Mouse (Mus musculus) G1E-ER4 (cell line): ENCODE data around the gene Inpp1. TPM values are rescaled to one million over a fixed set of nuclear protein-coding genes. Genes with fewer than 3 reads are reported as not detected.

Source experiments
- GATA1 ChIP-seq: IDR thresholded peaks from one replicate; pipeline ENCODE4 v1.8.0; 2012; ENCODE audit warnings: low read length, inconsistent platforms
- polyA plus RNA-seq: library from polyadenylated mRNA; stranded (reverse); fragments of >175 nt; gene quantifications from 2 replicates; pipeline ENCODE4 v1.2.3, GENCODE M21; 2012

Inpp1 gene
- polyA plus RNA-seq: not detected in 2 replicates

- no peak for TF ChIP-seq GATA1
Measured at GRCm38 (mm10) chr1:52816910-52817812, at the start of gene Inpp1. Gene Inpp1, minus strand, starts transcription at chr1:52817688.

GRCm38 (mm10) chr1:52866007-52866406, 48.5 kb upstream of the Inpp1 start:
- no peak for TF ChIP-seq GATA1

GRCm38 (mm10) chr1:52864220-52864619, 46.7 kb upstream of the Inpp1 start:
- no peak for TF ChIP-seq GATA1

GRCm38 (mm10) chr1:52855904-52856601, 38.6 kb upstream of the Inpp1 start:
- TF ChIP-seq GATA1: no peak

GRCm38 (mm10) chr1:52849422-52849821, 31.9 kb upstream of the Inpp1 start:
- TF ChIP-seq GATA1: no peak

GRCm38 (mm10) chr1:52846556-52846955, 29.1 kb upstream of the Inpp1 start:
- no peak for TF ChIP-seq GATA1

- TF ChIP-seq GATA1: no peak
Measured at GRCm38 (mm10) chr1:52844782-52845665, 27.5 kb upstream of the Inpp1 start, which contains the start of gene Hibch. Gene Hibch, plus strand, starts transcription at chr1:52844929.

GRCm38 (mm10) chr1:52844354-52844753, 26.9 kb upstream of the Inpp1 start:
- TF ChIP-seq GATA1: no peak

GRCm38 (mm10) chr1:52839099-52839498, 21.6 kb upstream of the Inpp1 start:
- no peak for TF ChIP-seq GATA1

GRCm38 (mm10) chr1:52817813-52818147, 292 bp upstream of the Inpp1 start:
- no peak for TF ChIP-seq GATA1

GRCm38 (mm10) chr1:52816232-52816891, 1.1 kb downstream of the Inpp1 start:
- TF ChIP-seq GATA1: no peak

GRCm38 (mm10) chr1:52808456-52808855, 9.0 kb downstream of the Inpp1 start:
- TF ChIP-seq GATA1: no peak

- TF ChIP-seq GATA1: no peak
Measured at GRCm38 (mm10) chr1:52805041-52805440, 12.4 kb downstream of the Inpp1 start.

GRCm38 (mm10) chr1:52802406-52802975, 15.0 kb downstream of the Inpp1 start:
- TF ChIP-seq GATA1: no peak

- TF ChIP-seq GATA1: no peak
Measured at GRCm38 (mm10) chr1:52801651-52802050, 15.8 kb downstream of the Inpp1 start.
